Mouse (Mus musculus): ENCODE results near the gene Rnf6.

GRCm38 (mm10) chr5:146250369-146251075, 29.2 kb upstream of the Rnf6 start:
- TF ChIP-seq CTCF (IDR thresholded peaks at IDR 0.05; ENCODE audit: extremely low read depth, insufficient read depth, low read length) (no peak), POLR2A (IDR thresholded peaks at IDR 0.05; ENCODE audit: extremely low read depth, insufficient read depth, low read length) (no peak)

Data from cortical plate, adult 2 months (tissue).